Mouse (Mus musculus) CH12.LX (cell line): Measurements from ENCODE around the gene Cenpl. TPM values are rescaled to one million over a fixed set of nuclear protein-coding genes. Genes with fewer than 3 reads are reported as not detected.

Experiments used
- DNase-seq: peaks from one replicate; pipeline ENCODE4 v3.0.0-alpha.2; 2013; ENCODE audit errors: extremely low read depth
- H3K27ac ChIP-seq: 2 replicates; pipeline ENCODE4 v1.5.1; 2012; ENCODE audit warnings: low read depth, mild to moderate bottlenecking, control low read depth, moderate library complexity; ENCODE audit not compliant: insufficient read depth
- H3K27me3 ChIP-seq: replicated peaks from 2 replicates; pipeline ENCODE3; 2012; ENCODE audit warnings: inconsistent platforms
- H3K36me3 ChIP-seq, 2 experiments: replicated peaks in 1 of 2; 2 replicates each; pipeline versions ENCODE3 to v1.6.1; 2012; ENCODE audit warnings: inconsistent platforms in 1 of 2, low read length in 1 of 2, mild to moderate bottlenecking in 1 of 2, mixed read lengths in 1 of 2, moderate library complexity in 1 of 2; ENCODE audit not compliant: control insufficient read depth in 1 of 2, insufficient read depth in 1 of 2
- H3K4me1 ChIP-seq, 2 experiments: 2 replicates each; pipeline ENCODE4 v1.6.1; 2012; ENCODE audit warnings: inconsistent platforms in 1 of 2, moderate library complexity in 1 of 2; ENCODE audit not compliant: insufficient read depth in 2 of 2, control insufficient read depth in 1 of 2
- H3K4me2 ChIP-seq: 2 replicates; pipeline ENCODE4 v1.6.1; 2012; ENCODE audit warnings: low read depth, mild to moderate bottlenecking, control low read depth; ENCODE audit not compliant: poor library complexity, insufficient read depth, severe bottlenecking
- H3K4me3 ChIP-seq, 3 experiments: fragments of 150-350 bp in 1 of 3; sonication (generic) in 1 of 3; replicated peaks in 1 of 3; 2 replicates each; pipeline versions ENCODE3 to v1.5.1; 2011 to 2012; ENCODE audit warnings: low read depth in 2 of 3, low read length in 2 of 3, mild to moderate bottlenecking in 2 of 3, moderate library complexity in 2 of 3, control low read depth in 1 of 3, improper control_type of control experiment in 1 of 3, inconsistent platforms in 1 of 3, mixed read lengths in 1 of 3; ENCODE audit not compliant: poor library complexity in 1 of 3
- H3K79me2 ChIP-seq: replicated peaks from 2 replicates; pipeline ENCODE4 v1.6.1; 2012; ENCODE audit warnings: mild to moderate bottlenecking, moderate library complexity; ENCODE audit not compliant: control insufficient read depth, poor library complexity, insufficient read depth, severe bottlenecking; ENCODE audit errors: extremely low read depth
- H3K9ac ChIP-seq: 2 replicates; pipeline ENCODE4 v1.6.1; 2012; ENCODE audit warnings: low read depth, mild to moderate bottlenecking, control low read depth, moderate library complexity; ENCODE audit not compliant: insufficient read depth
- H3K9me3 ChIP-seq: replicated peaks from 2 replicates; pipeline ENCODE3; 2012; ENCODE audit warnings: low read length, inconsistent platforms, mixed read lengths
- BHLHE40 ChIP-seq: IDR thresholded peaks from 2 replicates; pipeline ENCODE4 v1.6.1; 2011; ENCODE audit warnings: mild to moderate bottlenecking, low read depth, low read length, improper control_type of control experiment
- CHD1 ChIP-seq: IDR thresholded peaks from 2 replicates; pipeline ENCODE4 v1.6.1; 2012; ENCODE audit warnings: low read depth, low read length, improper control_type of control experiment, inconsistent platforms
- CHD2 ChIP-seq: IDR thresholded peaks from 2 replicates; pipeline ENCODE4 v1.6.1; 2011; ENCODE audit warnings: low read length, improper control_type of control experiment
- E2F4 ChIP-seq: IDR thresholded peaks from 2 replicates; pipeline ENCODE4 v1.6.1; 2011; ENCODE audit warnings: low read depth, low read length, improper control_type of control experiment; ENCODE audit not compliant: insufficient replicate concordance
- ETS1 ChIP-seq: conservative IDR thresholded peaks from 2 replicates; pipeline ENCODE4 v1.6.1; 2012; ENCODE audit warnings: low read depth, mild to moderate bottlenecking, inconsistent platforms, low read length, improper control_type of control experiment, moderate library complexity
- GABPA ChIP-seq: IDR thresholded peaks from 2 replicates; pipeline ENCODE4 v1.6.1; 2012; ENCODE audit warnings: low read depth, low read length, improper control_type of control experiment, inconsistent platforms; ENCODE audit not compliant: insufficient replicate concordance
- IRF4 ChIP-seq: IDR thresholded peaks from 2 replicates; pipeline ENCODE4 v1.6.1; 2014; ENCODE audit warnings: low read depth, mild to moderate bottlenecking, inconsistent platforms, low read length, improper control_type of control experiment
- JUN ChIP-seq: IDR thresholded peaks from 2 replicates; pipeline ENCODE4 v1.6.1; 2011; ENCODE audit warnings: low read depth, mild to moderate bottlenecking, low read length, improper control_type of control experiment, moderate library complexity; ENCODE audit not compliant: insufficient read depth
- KAT2A ChIP-seq: IDR thresholded peaks from 2 replicates; pipeline ENCODE4 v1.6.1; 2012; ENCODE audit warnings: low read length, improper control_type of control experiment, inconsistent platforms; ENCODE audit not compliant: insufficient replicate concordance
- MAFK ChIP-seq: IDR thresholded peaks from 2 replicates; pipeline ENCODE4 v1.6.1; 2011; ENCODE audit warnings: low read length, improper control_type of control experiment; ENCODE audit not compliant: insufficient replicate concordance
- MAX ChIP-seq: IDR thresholded peaks from 2 replicates; pipeline ENCODE4 v1.6.1; 2011; ENCODE audit warnings: low read length, improper control_type of control experiment
- MXI1 ChIP-seq: IDR thresholded peaks from 2 replicates; pipeline ENCODE4 v1.6.1; 2011; ENCODE audit warnings: mild to moderate bottlenecking, low read depth, low read length, improper control_type of control experiment
- MYC ChIP-seq: IDR thresholded peaks from 2 replicates; pipeline ENCODE4 v1.6.1; 2011; ENCODE audit warnings: low read depth, mild to moderate bottlenecking, improper control_type of control experiment, low read length
- NRF1 ChIP-seq: IDR thresholded peaks from 2 replicates; pipeline ENCODE4 v1.6.1; 2014; ENCODE audit warnings: low read depth, mild to moderate bottlenecking, inconsistent platforms, low read length, improper control_type of control experiment, moderate library complexity
- RCOR1 ChIP-seq: conservative IDR thresholded peaks from 2 replicates; pipeline ENCODE4 v1.6.1; 2012; ENCODE audit warnings: low read depth, mild to moderate bottlenecking, inconsistent platforms, low read length, improper control_type of control experiment
- SIN3A ChIP-seq: IDR thresholded peaks from 2 replicates; pipeline ENCODE4 v1.6.1; 2012; ENCODE audit warnings: low read length, improper control_type of control experiment, inconsistent platforms
- TCF12 ChIP-seq: IDR thresholded peaks from 2 replicates; pipeline ENCODE4 v1.6.1; 2014; ENCODE audit warnings: low read depth, mild to moderate bottlenecking, inconsistent platforms, low read length, improper control_type of control experiment
- UBTF ChIP-seq: IDR thresholded peaks from 2 replicates; pipeline ENCODE4 v1.6.1; 2012; ENCODE audit warnings: low read depth, mild to moderate bottlenecking, inconsistent platforms, low read length, improper control_type of control experiment, moderate library complexity
- USF1 ChIP-seq: IDR thresholded peaks from 2 replicates; pipeline ENCODE4 v1.6.1; 2014; ENCODE audit warnings: low read depth, mild to moderate bottlenecking, inconsistent platforms, low read length, improper control_type of control experiment
- USF2 ChIP-seq: conservative IDR thresholded peaks from 2 replicates; pipeline ENCODE4 v1.6.1; 2011; ENCODE audit warnings: low read depth, low read length, improper control_type of control experiment
- ZC3H11A ChIP-seq: IDR thresholded peaks from 2 replicates; pipeline ENCODE4 v1.6.1; 2012; ENCODE audit warnings: low read depth, mild to moderate bottlenecking, inconsistent platforms, low read length, improper control_type of control experiment
- ZKSCAN1 ChIP-seq: IDR thresholded peaks from 2 replicates; pipeline ENCODE4 v1.6.1; 2012; ENCODE audit warnings: low read depth, inconsistent platforms, low read length, improper control_type of control experiment, borderline replicate concordance
- ZMIZ1 ChIP-seq: IDR thresholded peaks from 2 replicates; pipeline ENCODE4 v1.6.1; 2012; ENCODE audit warnings: low read depth, mild to moderate bottlenecking, inconsistent platforms, low read length, improper control_type of control experiment
- dilution Hi-C: fragments of 300-500 bp; cut with MboI; formaldehyde crosslinking; loops from 2 replicates; pipeline ENCODE4 v1.14.3; 2020; ENCODE audit warnings: low sequenced_read_pairs; ENCODE audit not compliant: extremely low pct_unique_long_range_greater_than_20kb, extremely low pct_ligation_motif_present
- in situ Hi-C: fragments of 300-500 bp; cut with MboI; formaldehyde crosslinking; loops from 3 replicates; pipeline ENCODE4 v1.14.3; 2019; ENCODE audit warnings: low sequenced_read_pairs, low pct_ligation_motif_present, low pct_unique_long_range_greater_than_20kb, mixed read lengths
- polyA plus RNA-seq: library from polyadenylated mRNA; unstranded; fragments of >175 nt; gene quantifications from 2 replicates; pipeline ENCODE4 v1.2.1, GENCODE M21; 2012; ENCODE audit warnings: low read depth; ENCODE audit not compliant: insufficient read length
- total RNA-seq, 2 experiments: library from RNA; depleted of rRNA; stranded (reverse); fragments of 300-350 nt in 1 of 2; fragments of >200 nt in 1 of 2; gene quantifications; 2 replicates each; pipeline ENCODE4 v1.2.3; 2012 to 2014

The Cenpl gene
- total and polyA plus RNA-seq, 3 experiments = 4.6 to 13.1 (median 11.5) TPM

GRCm38 (mm10) chr1:161037599-161037998 lies 32.9 kb upstream of the Cenpl start:
- dilution Hi-C loops = no loop called here
- Histone ChIP-seq H3K79me2 (peaks cover 25% of the 10 kb centered on the region), H3K27ac (peak overlapping the region; percentile 47; the same call in 1 of the 2 replicates), H3K4me2 (peak overlapping the region; percentile 60; the same call in 1 of the 2 replicates), H3K36me3 (peaks cover 38 to 57% of the 10 kb centered on the region in 2 experiments), H3K9ac (peak overlapping the region; percentile 95), H3K4me3 (peak overlapping the region; percentile 65 to 78 (median 66)), H3K4me1 (peaks cover 0 to 26% of the 10 kb centered on the region in 2 experiments; a peak in 3 of 4 replicates), H3K9me3 (no peaks in the 10 kb centered on the region), H3K27me3 (no peaks in the 10 kb centered on the region)
- DNase-seq = peak; percentile 35
- TF ChIP-seq KAT2A = no peak
- TF ChIP-seq JUN = no peak
- TF ChIP-seq ZKSCAN1 = no peak
- TF ChIP-seq MYC = peak; percentile 65; the same call in 1 of the 2 replicates
- no peak for TF ChIP-seq IRF4
- 0 out of 2 replicates have a peak, but pooled peaks have one; percentile 21 for TF ChIP-seq BHLHE40
- no peak for TF ChIP-seq ZC3H11A
- TF ChIP-seq MAFK = 0 out of 2 replicates have a peak, but pooled peaks have one; percentile 47
- 0 out of 2 replicates have a peak, but pooled peaks have one; percentile 32 for TF ChIP-seq ZMIZ1
- TF ChIP-seq TCF12 = no peak
- TF ChIP-seq USF1 = no peak
- peak; percentile 29; the same call in 1 of the 2 replicates for TF ChIP-seq UBTF
- TF ChIP-seq NRF1 = no peak
- TF ChIP-seq RCOR1 = peak; percentile 24; the same call in 1 of the 2 replicates
- TF ChIP-seq MAX = peak; percentile 46; the same call in 1 of the 2 replicates
- no peak for TF ChIP-seq E2F4
- no peak; the same call in 1 of the 2 replicates for TF ChIP-seq SIN3A
- TF ChIP-seq ETS1 = no peak
- TF ChIP-seq CHD2 = peak; percentile 19; the same call in 1 of the 2 replicates
- TF ChIP-seq USF2 = no peak; the same call in 1 of the 2 replicates
- TF ChIP-seq CHD1 = peak; percentile 70; the same call in 1 of the 2 replicates
- TF ChIP-seq MXI1 = no peak; the same call in 1 of the 2 replicates
- no peak for TF ChIP-seq GABPA
- in situ Hi-C loops = no loop called here
